Mouse (Mus musculus) liver, adult 2 months (tissue): ENCODE measurements around the gene Nol12.

Experiments used
- CTCF ChIP-seq: fragments of 200-500 bp; IDR thresholded peaks from 2 replicates; pipeline ENCODE4 v1.5.1; 2011; ENCODE audit warnings: low read depth, low read length, control low read depth
- POLR2A ChIP-seq: fragments of 200-500 bp; IDR thresholded peaks from 2 replicates; pipeline ENCODE4 v1.6.1; 2011; ENCODE audit warnings: low read length, control low read depth; ENCODE audit not compliant: insufficient read depth; ENCODE audit errors: extremely low read depth

GRCm38 (mm10) chr15:78934784-78935320, at the start of gene Nol12:
- 0 out of 2 replicates have a peak, but pooled peaks have one; percentile 28 for TF ChIP-seq POLR2A
- 0 out of 2 replicates have a peak, but pooled peaks have one; percentile 3 for TF ChIP-seq CTCF
